Mouse (Mus musculus): ENCODE data around the gene Msh5.

The Msh5 gene

DNA sequence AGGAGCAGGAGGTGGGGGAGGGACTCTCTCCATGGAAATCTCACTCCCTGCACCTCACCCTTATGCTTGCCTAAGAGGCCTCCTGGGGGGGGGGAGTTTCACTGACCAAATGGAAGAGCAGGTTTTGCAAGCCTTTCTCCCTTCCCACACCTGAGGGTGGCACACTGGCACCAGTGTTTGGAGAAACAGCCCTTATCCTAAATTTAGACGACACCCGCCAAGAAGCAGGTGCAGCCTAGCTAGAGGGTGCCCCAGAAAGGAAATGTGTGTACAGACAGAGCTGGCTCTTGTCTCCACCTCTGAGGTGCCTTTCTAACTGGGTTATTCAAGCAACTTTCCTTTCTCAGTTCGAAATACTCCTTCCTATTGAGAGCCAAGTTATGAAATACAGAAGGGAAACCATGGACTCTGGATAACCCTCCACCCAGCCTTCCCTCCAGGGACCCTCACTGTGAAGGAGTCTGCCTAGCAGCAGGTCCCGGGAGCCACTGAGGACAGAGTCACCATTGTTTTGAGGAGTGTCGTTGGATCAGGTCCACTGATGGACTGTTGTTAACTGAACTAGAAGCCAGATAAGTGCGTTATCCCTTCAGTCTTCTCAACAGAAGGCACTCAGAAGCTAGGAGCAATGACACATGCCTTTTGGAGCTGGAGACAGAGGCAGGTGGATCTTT is 24.1 kb upstream of the Msh5 start:
- no peak for DNase-seq (ENCODE audit: low spot score)

DNA sequence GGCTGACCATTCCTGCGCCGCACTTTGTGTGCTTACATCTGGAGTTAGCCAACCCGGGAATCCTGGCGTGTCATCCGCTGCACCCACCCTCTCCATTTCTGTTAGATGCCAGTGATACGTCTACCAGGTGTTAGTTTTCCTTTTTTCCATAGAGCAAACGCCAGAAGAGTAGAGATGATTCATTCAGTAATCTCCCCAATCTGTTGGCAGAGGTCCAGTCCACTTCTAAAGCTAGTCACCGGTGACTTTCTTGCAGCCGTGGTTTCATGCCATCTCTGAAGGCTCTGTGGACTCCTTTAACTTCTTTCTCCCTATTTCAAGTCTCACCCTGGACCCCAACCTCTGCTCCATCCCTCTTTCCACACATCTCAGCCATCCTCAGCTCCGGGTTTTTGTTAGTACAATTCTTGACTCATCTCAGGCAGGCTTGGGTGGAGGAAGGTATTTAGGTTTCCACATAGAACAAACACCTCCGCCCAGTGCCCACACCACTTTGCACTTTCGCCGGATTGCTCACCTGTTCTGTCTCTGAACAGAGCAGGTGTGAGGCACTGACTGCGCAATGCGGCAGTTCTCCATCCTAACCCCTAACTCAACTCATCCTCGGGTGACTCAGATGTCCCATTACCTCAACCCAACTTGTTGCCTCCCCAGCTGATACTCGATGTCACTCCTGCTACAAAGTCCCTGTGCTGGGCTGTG is 21.8 kb upstream of the Msh5 start:
- DNase-seq (ENCODE audit: low spot score): no peak

DNA sequence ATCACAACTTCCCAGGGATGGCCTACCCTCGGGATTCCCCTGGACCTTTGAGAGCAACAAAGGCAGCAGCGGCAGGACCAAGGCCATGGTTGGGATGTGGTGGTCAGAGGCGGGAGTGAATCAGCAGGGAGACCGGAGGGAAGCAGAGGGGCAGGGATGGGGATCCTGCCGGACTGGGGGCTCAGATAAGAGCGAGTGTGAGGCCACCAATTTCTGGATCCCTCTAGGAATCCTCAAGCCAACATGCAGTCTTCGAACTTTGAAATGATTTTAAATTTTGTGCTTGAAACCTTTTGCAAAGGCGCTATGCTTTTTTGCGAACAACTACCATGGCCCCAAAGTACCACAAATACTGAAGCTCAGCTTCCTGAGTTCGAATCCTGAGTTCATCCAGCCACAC is 19.5 kb upstream of the Msh5 start, which contains the start of gene Mpig6b:
Gene Mpig6b, minus strand, starts transcription at position 101 of the 400 bp plus-strand sequence.
- no peak for DNase-seq (ENCODE audit: low spot score)

DNA sequence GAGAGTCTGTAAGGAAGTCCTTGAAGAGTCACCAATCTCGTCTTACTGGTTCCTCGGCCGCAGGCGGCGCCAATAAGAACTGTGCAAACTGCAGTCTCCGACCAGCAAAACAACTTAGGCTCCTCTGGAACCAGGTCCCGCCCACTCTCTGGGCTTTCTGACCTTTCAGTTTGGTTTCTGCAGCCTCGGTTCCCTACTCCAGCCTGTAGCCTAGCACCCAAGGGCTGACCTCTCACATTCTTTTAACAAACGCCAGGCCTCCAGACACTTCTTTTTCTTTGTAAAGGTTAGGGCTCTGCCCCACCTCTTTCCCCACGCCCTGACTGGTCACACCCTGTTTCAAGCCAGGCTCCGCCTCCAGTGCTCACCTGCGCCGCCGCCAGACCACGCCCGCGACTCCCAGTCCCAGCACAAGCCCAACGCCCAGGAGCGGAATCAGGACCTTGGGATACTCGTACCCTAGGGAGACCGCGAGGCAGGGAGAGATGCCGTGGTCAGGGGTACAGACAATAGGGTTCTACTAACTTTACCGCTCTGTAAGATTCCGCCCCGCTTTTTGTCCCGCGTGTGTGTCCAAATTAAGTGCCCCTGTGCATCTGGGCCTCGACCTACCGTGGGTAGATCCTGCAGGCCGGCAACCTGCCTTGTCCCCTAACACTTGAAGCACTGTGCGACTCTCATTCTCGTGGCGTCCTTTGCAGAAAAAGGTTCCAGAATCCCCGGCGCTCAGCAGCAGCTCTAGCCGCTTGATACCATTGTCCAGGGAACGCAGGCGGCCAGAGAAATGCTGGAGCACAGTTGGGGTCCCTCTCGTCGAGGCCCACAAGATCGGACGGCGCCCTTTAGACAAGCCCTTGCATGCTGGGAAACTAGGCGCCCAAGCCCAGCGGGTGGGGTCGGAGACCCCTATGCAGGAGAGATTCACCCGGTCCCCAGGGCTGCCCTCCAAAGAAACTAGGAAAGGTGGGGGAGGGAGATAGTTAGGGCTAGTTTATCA is 18.7 kb upstream of the Msh5 start, which contains the start of gene Ly6g6c:
Gene Ly6g6c, plus strand, starts transcription at position 438 of the 997 bp plus-strand sequence.
- DNase-seq (ENCODE audit: low spot score): no peak

DNA sequence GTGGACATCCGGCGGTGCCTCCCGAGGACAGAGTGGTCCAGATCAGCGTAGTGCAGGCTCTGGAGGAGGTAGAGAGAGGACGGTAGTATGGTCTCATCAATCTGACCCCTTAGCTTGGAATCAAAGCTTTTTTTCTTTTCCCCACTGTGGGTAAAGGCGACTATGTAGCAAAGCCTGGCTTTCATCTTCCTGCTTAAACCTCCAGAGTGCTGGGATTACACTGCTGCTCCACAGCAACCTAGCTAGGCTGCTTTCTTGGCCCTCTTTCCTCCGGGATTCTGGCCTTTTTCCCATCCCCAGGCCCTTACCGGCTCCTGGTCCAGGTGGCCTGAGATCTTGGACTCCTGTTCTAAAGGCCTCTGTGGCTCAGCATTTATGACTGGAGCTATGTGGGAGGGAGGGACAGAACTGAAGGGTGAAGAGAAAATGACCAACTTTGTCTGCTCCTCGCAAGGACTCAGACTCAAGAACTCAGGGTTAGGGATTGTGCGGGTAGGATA is 17.9 kb upstream of the Msh5 start:
- DNase-seq (ENCODE audit: low spot score): no peak

DNA sequence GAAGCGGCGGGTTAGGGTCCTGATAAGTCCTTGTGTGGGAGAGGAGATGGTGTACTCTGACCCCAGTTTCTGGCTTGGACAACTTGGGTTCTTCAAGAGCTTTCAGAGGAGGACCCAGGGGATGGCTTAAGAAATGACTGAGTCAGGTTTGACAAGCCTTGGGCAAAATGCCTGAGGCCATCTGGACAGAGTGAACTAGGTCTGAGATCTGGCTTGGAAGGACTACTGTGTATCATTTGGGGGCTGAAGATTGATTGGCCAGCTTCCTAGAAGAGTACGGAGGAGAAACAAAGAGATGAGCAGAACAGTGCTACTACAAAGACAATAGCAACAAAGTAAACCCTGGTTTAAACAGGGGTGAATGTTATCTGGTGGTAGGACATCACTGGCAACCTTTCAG is 16.9 kb upstream of the Msh5 start:
- DNase-seq (ENCODE audit: low spot score): no peak

DNA sequence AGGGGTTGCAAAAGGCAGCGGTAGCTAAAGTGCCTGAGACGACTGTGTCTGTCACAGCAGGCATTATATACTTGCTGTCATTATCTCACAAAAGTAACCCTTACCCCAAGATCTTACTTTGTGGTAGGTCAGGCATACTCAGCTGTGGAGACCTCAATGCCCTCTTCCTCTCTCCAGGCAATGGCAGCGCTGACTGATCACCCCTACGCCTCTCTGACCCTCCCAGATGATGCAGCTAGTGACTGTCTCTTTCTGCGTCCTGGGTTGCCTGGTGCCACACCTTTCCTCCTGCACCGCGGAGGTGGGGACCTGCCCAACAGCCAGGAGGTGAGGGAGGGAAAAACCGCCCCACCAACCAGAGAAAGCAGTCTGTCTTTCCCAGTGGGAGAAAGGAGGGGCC is 14.8 kb upstream of the Msh5 start:
- DNase-seq (ENCODE audit: low spot score): no peak

DNA sequence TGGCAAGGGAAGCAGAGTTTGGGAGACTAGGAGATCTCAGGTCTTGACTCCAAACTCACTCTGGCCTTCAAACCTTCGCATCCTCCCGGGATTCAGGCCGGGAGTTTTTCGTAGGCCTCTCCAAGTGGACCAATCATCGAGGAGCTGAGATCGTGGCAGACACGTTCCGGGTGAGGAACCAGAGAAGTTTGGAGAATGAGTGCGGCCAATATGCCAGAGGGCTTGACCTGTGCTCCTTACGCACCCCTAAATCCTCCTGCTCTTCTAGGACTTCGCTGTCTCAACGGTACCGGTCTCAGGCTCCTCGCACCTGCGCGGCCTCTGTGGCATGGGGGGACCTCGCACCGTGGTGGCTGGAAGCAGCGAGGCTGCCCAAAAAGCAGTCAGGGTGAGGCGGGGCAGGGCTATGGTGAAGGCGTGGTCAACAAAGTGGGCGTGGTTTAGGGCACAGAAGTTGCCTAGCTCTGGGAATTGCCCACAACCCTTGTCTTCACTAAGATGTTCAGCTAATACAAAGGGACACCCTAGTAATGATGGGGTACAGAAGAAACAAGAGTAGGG is 14.3 kb upstream of the Msh5 start:
- DNase-seq (ENCODE audit: low spot score): no peak

DNA sequence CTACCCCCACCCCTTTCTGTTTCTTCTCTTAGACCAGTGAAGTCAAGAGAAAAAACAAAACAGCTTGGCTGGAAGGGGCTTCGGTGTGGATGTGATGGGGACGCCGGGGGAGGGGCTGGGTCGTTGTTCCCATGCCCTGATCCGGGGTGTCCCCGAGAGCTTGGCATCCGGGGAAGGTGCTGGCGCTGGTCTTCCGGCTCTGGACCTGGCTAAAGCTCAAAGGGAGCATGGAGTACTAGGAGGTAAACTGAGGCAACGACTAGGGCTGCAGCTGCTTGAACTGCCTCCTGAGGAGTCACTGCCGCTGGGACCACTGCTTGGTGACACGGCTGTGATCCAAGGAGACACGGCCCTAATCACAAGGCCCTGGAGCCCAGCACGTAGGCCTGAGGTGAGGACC is 13.5 kb upstream of the Msh5 start:
- DNase-seq (ENCODE audit: low spot score): no peak

DNA sequence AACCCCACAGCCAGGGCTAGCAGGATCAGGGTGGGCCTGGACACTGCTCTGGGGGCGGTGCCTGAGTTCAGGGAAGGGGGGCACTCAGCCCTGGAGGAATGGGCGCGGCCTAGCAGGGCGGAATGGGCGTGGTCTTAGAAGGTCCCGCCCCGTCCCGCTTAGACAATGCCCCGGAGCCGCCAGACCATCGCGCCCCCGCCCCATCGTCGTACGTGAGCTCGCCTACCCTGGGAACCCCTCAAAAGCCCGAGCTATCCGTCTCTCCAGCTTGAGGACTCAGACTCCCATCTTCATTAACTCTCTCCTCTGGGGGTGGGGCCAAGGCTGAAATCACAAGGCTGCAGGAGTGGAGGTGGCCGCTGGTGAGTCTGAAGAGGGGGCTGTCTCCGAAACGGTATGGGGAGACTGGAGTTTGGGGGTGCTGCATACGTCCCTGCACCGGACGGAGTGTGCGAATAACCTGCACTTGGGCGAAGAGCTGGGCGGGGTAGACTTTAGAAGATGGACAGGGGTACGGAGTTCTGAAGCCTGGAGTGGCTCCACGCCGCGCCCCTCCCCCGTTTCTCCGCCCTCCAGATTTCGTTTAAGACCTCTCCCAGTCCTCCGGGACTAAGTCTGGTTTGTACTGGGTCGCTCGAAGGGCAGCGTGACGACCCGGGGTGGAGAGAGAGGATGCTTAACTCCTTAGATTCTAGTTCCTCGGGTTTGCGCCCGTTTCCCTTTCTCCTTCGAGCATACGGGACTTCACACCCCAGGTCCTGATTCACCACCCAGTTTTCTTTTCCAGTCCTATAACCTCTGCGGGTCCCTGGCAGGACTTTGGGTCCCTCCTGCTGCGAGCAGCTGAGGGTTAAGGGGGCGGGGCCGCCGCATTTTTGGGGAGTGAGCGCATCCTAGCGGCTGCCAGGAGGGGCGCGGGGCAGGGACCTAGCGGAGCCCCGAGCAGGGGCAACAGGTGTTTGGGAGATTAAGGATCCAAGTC is 12.7 kb upstream of the Msh5 start, which contains the start of gene Ddah2:
Gene Ddah2, plus strand, starts transcription at position 125 of the 982 bp plus-strand sequence.
- DNase-seq (ENCODE audit: low spot score): peak; percentile 74

DNA sequence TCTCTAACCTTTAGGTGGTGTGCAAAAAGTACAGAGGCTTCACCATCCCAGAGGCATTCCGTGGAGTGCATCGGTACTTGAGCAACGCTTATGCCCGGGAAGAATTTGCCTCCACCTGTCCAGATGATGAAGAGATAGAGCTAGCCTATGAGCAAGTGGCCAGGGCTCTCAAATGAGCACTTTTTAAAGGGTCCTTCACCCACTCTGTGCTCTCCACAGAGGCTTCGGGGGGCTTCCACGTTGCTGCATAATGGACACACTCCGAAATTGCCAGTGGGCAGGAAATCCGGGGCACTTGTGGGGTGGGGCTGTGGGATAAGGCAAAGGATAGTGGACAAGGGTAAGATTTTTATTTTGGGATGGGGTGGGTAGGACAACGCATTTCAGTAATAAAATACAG is 11.8 kb upstream of the Msh5 start:
- DNase-seq (ENCODE audit: low spot score): no peak

DNA sequence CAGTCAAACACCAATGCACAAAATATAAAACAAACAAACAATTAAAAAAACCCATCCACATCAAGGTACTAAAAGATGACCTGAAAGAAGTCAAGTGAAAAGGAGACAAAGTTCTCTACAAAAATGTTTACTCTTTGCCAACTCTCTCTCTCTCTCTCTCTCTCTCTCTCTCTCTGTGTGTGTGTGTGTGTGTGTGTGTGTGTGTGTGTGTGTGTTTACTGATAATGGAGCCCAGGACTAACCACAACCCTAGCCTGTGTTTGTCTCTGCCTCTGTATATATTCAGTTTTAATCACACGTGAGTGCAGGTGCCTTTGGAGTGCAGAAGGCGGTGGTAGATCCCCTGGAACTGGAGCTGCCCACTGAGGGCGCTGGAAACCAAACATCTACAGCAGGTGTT is 10.5 kb upstream of the Msh5 start:
- no peak for DNase-seq (ENCODE audit: low spot score)

DNA sequence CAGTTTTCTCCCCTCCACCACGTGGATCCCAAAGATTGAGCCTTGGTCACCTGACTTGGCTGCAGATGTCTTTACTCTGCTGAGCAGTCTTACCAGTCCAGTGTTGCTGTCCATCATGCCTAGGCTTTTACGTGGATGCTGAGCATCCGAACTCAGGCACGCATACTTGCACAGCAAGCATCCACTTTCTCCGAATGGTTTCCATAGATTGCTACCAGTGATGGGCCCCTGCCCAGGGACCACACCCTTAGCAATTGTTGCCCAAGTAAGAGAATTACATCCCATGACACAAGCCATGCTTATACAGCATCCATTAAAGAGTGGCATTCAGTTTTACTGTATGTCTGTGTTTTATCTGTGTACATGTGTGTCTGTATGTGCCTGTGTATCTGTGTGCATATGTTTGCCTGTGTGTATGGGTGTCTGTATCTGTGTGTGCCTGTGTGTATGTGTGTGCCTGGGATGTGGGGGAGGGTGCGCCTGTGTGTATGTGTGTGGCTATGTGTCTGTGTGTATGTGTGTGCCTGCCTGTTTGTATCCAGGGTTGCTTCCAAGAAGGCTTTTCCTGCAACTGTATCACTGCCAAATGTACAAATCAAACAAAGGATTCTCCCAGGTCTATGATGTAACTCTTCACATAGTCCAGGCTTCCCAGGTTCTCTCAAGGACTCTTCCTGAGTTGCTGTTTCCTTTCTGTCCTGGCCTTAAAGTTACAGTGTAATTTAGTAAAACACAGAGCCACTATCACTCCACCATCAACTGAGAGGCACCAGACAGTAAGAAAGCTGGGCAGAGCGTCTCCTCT is 9.3 kb upstream of the Msh5 start:
- no peak for DNase-seq (ENCODE audit: low spot score)

DNA sequence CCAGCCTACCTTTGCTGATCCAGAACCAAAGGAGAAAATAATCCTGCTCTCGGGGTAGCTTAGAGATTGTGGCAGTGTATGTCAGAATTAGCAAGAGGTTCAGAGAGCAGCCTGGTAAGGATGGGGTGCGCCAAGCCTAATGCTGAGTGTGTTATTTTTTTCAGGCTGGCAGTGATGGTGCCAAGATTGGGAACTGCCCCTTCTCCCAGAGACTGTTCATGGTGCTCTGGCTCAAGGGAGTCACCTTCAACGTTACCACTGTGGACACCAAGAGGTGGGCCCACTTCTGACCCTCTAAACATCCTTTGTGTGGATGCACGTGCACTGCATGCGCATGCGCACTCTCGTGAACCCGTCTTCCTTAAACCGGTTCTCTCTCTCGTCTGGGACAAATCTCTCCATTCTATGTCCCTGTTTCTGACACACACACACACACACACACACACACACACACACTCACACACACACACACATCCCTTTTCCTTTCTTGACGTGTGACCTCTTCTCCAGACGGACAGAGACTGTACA is 5.8 kb upstream of the Msh5 start:
- no peak for DNase-seq (ENCODE audit: low spot score)

DNA sequence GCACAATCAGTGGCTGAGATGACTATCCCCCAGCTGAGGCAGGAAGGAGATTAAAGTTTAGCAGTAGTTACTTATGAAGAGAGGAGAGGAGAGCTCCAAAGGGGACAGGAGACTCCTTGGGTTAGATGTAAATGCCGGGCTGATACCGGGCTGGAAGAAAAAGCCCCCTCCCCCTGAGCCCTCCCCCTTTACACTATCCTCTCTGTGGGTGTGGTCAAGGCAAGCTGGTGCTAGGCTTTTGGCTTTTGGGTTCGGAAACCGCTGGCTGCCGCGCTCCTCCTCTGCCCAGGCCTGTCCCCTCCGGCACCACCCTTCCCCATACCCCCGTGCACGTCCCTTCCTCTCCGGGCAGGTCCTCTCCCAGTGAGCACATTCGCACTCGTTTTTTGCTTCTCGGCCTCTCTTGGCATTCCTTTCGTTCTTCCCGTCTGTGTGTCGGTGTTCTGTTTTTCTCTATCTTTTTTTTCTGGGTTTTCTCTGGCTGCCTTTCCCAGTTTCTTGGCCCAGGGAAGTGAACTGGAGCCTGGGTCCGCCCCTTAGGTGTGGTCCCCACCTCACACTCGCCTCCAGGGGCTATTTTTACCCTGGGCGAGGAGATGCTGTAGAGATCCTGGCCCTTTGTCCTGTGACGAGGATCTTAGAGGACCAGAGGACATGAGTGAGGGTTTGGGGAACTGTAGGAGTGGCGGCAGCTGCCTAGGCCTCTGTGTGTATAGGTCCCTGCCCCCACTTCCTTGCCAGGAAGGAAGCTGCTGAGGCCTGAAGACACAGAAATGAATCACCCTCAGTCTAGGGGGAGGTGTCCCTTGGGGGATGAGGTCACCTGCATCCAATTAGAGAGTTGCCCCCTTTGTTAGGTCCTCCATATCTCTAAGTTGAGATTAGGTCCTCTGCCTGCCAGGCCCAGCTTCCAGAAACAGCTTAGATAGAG is 4.9 kb upstream of the Msh5 start:
- peak; percentile 49 for DNase-seq (ENCODE audit: low spot score)

DNA sequence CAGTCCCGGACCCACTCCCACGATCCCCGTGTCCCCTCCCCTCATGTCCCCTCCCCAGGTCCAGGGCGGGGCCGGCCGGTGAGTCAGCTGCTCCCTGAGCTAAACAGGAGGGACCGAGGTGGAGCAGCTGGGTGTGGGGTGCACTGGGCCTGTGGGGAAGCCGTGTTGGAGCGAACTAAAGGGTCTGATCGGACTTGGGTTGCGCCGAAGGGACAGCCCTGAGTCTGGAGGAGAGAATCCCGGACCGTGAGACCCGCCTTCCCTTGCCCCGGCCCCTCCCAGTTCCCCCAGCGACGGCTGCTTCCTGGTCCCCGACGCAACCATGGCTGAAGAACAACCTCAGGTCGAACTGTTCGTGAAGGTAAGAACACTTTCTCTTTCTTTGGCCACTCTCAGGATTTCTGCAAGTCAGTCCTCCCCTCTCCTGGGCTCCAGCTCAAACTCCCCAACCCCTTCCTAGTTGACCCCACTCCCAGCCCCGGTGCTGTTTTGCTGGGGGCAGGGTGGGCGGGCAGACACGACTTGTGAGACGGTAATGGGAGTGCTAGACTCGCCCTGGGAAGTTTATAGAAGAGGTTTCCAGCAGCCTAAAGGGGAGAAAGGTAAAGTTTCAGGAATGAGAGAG is 3.7 kb upstream of the Msh5 start:
- DNase-seq (ENCODE audit: low spot score): peak; percentile 43

DNA sequence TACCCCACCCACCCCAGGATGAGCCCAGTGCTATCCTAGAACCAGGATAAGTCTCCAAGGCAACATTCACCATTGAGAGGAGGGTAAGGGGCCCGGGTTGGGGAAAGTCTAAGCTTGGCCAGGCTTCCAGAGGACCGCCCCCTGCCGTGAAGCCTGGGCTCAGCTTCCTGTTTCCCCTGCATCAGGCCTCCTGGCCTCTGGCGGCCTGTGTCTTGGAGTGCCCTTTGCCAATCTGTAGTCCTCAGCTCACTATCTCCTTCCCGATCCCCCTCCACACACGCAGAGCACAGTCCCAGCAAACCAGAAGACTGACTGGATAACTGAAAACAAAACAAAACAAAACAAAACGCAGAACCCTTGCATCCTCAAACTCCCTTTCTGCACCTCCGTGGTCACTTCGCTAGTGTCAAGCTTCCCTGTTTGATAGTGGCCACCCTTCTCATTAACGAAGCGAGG is 3.0 kb upstream of the Msh5 start, which contains the start of gene Clic1:
Gene Clic1, plus strand, starts transcription at position 406 of the 456 bp plus-strand sequence.
- DNase-seq (ENCODE audit: low spot score): no peak
